Mouse (Mus musculus) G1E (cell line): Measurements from ENCODE around the gene Gpc2.

Experiments used
- CTCF ChIP-seq: IDR thresholded peaks from 2 replicates; pipeline ENCODE4 v1.5.1; 2012; ENCODE audit warnings: low read depth, low read length, inconsistent platforms, mixed read lengths
- GATA1 ChIP-seq: IDR thresholded peaks from 2 replicates; pipeline ENCODE4 v1.6.1; 2012; ENCODE audit warnings: borderline replicate concordance, low read length, inconsistent platforms, mixed read lengths
- POLR2AphosphoS5 ChIP-seq: IDR thresholded peaks from 2 replicates; pipeline ENCODE4 v1.6.1; 2012; ENCODE audit warnings: low read depth, low read length, inconsistent platforms; ENCODE audit not compliant: insufficient replicate concordance

DNA sequence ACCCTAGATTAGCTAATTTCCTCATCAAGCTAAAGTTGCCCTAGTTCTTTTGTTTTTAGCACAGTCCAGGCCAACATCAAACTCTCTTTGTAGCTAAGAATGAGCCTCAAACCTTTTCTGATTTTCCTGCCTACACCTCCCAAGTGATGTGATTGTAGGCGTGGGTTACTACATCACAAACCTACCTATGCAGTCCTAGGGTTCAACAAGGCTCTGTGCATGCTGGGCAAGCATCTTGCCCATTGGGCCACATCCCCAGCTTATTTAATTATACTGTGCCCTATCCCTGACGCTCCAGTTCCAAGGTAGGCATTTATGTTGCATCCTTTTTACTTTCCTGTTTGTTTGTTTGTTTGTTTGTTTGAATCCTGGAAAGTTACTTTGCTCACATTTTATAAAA lies 54.1 kb downstream of the Gpc2 start, which contains the start of gene Nxpe5:
- TF ChIP-seq CTCF, result no peak
- no peak for TF ChIP-seq GATA1
- no peak for TF ChIP-seq POLR2AphosphoS5
